Mouse (Mus musculus): ENCODE results near the gene Hmga1b. TPM values are rescaled to one million over a fixed set of nuclear protein-coding genes. Genes with fewer than 3 reads are reported as not detected.

Gene Hmga1b
- total RNA-seq, 1 experiment from 2014 or later = 18.9 TPM

Other genes with a start within 250 kb of the Hmga1b start
- not detected in 2 replicates for gene Gcgr, start 232.1 kb upstream of the Hmga1b start, total RNA-seq (2017)
- gene Mcrip1, start 213.1 kb upstream of the Hmga1b start, total RNA-seq (2017) = 26.5 and 31.0 TPM in 2 replicates
- gene Ppp1r27, start 211.7 kb upstream of the Hmga1b start, total RNA-seq (2017) = not detected in 2 replicates
- 494 and 545 TPM in 2 replicates for gene P4hb, start 189.5 kb upstream of the Hmga1b start, total RNA-seq (2017)
- gene Arhgdia, start 181.2 kb upstream of the Hmga1b start, total RNA-seq (2017) = 148 and 170 TPM in 2 replicates
- 248 and 287 TPM in 2 replicates for gene Alyref, start 164.4 kb upstream of the Hmga1b start, total RNA-seq (2017)
- 27.2 and 32.1 TPM in 2 replicates for gene Anapc11, start 164.4 kb upstream of the Hmga1b start, total RNA-seq (2017)
- not detected in 2 replicates for gene Npb, start 154.3 kb upstream of the Hmga1b start, total RNA-seq (2017)
- 34.5 and 38.6 TPM in 2 replicates for gene Pcyt2, start 144.9 kb upstream of the Hmga1b start, total RNA-seq (2017)
- 45.8 and 50.4 TPM in 2 replicates for gene Sirt7, start 137.6 kb upstream of the Hmga1b start, total RNA-seq (2017)
- gene Mafg, start 129.2 kb upstream of the Hmga1b start, total RNA-seq (2017) = 20.3 and 22.1 TPM in 2 replicates
- gene Pycr1, start 119.0 kb upstream of the Hmga1b start, total RNA-seq (2017) = 9.9 and 11.7 TPM in 2 replicates
- gene Myadml2, start 114.6 kb upstream of the Hmga1b start, total RNA-seq (2017) = not detected in 2 replicates
- gene Notum, start 101.6 kb upstream of the Hmga1b start, total RNA-seq (2017) = not detected in 2 replicates
- 31.8 and 44.9 TPM in 2 replicates for gene Aspscr1, start 89.8 kb upstream of the Hmga1b start, total RNA-seq (2017)
- gene Cenpx, start 49.1 kb upstream of the Hmga1b start, total RNA-seq (2017) = 81.5 and 113 TPM in 2 replicates
- gene Lrrc45, start 48.9 kb upstream of the Hmga1b start, total RNA-seq (2017) = 30.3 and 30.9 TPM in 2 replicates
- gene Rac3, start 41.3 kb upstream of the Hmga1b start, total RNA-seq (2017) = not detected in 2 replicates
- gene Dcxr, start 35.5 kb upstream of the Hmga1b start, total RNA-seq (2017) = 8.4 and 9.5 TPM in 2 replicates
- not detected in 2 replicates for gene Cbr2, start 30.7 kb upstream of the Hmga1b start, total RNA-seq (2017)
- 4.8 and 5.6 TPM in 2 replicates for gene Rfng, start 21.4 kb downstream of the Hmga1b start, total RNA-seq (2017)
- 66.0 and 88.2 TPM in 2 replicates for gene Gps1, start 21.5 kb downstream of the Hmga1b start, total RNA-seq (2017)
- gene Dus1l, start 33.6 kb downstream of the Hmga1b start, total RNA-seq (2017) = 43.2 and 57.9 TPM in 2 replicates
- 46.0 and 62.3 TPM in 2 replicates for gene Fasn, start 61.8 kb downstream of the Hmga1b start, total RNA-seq (2017)
- 9.7 and 10.1 TPM in 2 replicates for gene Ccdc57, start 170.1 kb downstream of the Hmga1b start, total RNA-seq (2017)
- gene Slc16a3, start 185.7 kb downstream of the Hmga1b start, total RNA-seq (2017) = 3.0 and 3.9 TPM in 2 replicates
- gene Csnk1d, start 228.5 kb downstream of the Hmga1b start, total RNA-seq (2017) = 65.0 and 84.8 TPM in 2 replicates

Data from common myeloid progenitor, adult 5-6 weeks (primary cell).